Mouse (Mus musculus): ENCODE results near the gene Ppp2r5e.

- TF ChIP-seq FLI1 (IDR thresholded peaks at IDR 0.05; ENCODE audit: low read length) (no peak), GATA1 (IDR thresholded peaks at IDR 0.05; ENCODE audit: borderline replicate concordance, low read length) (no peak)
Measured at GRCm38 (mm10) chr12:75635771-75636430, 39.9 kb upstream of the Ppp2r5e start.
